Mouse (Mus musculus): ENCODE measurements around the gene Cavin1.

Gene Cavin1

GRCm38 (mm10) chr11:100949540-100949939 is 21.1 kb downstream of the Cavin1 start:
- DNase-seq, result no peak

GRCm38 (mm10) chr11:100948317-100948716 is 22.4 kb downstream of the Cavin1 start:
- no peak for DNase-seq

- no peak for DNase-seq
Measured at GRCm38 (mm10) chr11:100947548-100947947, 23.1 kb downstream of the Cavin1 start.

- DNase-seq, result no peak
Measured at GRCm38 (mm10) chr11:100946862-100947261, 23.8 kb downstream of the Cavin1 start.

- no peak for DNase-seq
Measured at GRCm38 (mm10) chr11:100942388-100942787, 28.3 kb downstream of the Cavin1 start.

GRCm38 (mm10) chr11:100939512-100940151 is 31.1 kb downstream of the Cavin1 start, which contains the start of gene Stat3:
Stat3 (minus strand) TSS chr11:100939540.
- peak; percentile 100 for DNase-seq

GRCm38 (mm10) chr11:100938711-100939511 is 31.8 kb downstream of the Cavin1 start:
- peak; percentile 42 for DNase-seq

GRCm38 (mm10) chr11:100938112-100938511 is 32.6 kb downstream of the Cavin1 start:
- DNase-seq, result no peak

GRCm38 (mm10) chr11:100937295-100937694 is 33.4 kb downstream of the Cavin1 start:
- DNase-seq, result no peak

- DNase-seq, result no peak
Measured at GRCm38 (mm10) chr11:100935373-100936355, 35.0 kb downstream of the Cavin1 start.

- DNase-seq, result peak; percentile 72
Measured at GRCm38 (mm10) chr11:100931254-100931921, 39.3 kb downstream of the Cavin1 start.

GRCm38 (mm10) chr11:100930611-100931010 is 40.1 kb downstream of the Cavin1 start:
- no peak for DNase-seq

- DNase-seq, result no peak
Measured at GRCm38 (mm10) chr11:100927386-100927785, 43.3 kb downstream of the Cavin1 start.

GRCm38 (mm10) chr11:100924386-100924919 is 46.2 kb downstream of the Cavin1 start:
- DNase-seq, result no peak

- no peak for DNase-seq
Measured at GRCm38 (mm10) chr11:100920887-100921624, 49.6 kb downstream of the Cavin1 start.

- no peak for DNase-seq
Measured at GRCm38 (mm10) chr11:100918007-100918406, 52.7 kb downstream of the Cavin1 start.

- DNase-seq, result no peak
Measured at GRCm38 (mm10) chr11:100916432-100916971, 54.2 kb downstream of the Cavin1 start.

- no peak for DNase-seq
Measured at GRCm38 (mm10) chr11:100915063-100915462, 55.6 kb downstream of the Cavin1 start.

GRCm38 (mm10) chr11:100914415-100914814 is 56.3 kb downstream of the Cavin1 start:
- DNase-seq, result no peak

- no peak for DNase-seq
Measured at GRCm38 (mm10) chr11:100912401-100913155, 58.1 kb downstream of the Cavin1 start.

Measured in kidney, adult 18-20 months (tissue).